Mouse (Mus musculus) neutrophil, adult 5-6 weeks (primary cell): ENCODE measurements at regions not wholly inside any gene's neighbourhood (a gene's known extent, or its start where the extent isn't known, plus 50 kb on each side); places are given as distances from the start of the nearest gene placed in this dataset.

Source experiments
- ATAC-seq: fragments of 151-379, 151-347 bp; 2 replicates; pipeline ENCODE4 v1.8.0; 2017; ENCODE audit warnings: mild to moderate bottlenecking, moderate TSS enrichment; ENCODE audit not compliant: insufficient number of reproducible peaks, poor library complexity, low FRiP score, severe bottlenecking; ENCODE audit errors: extremely low read depth

DNA sequence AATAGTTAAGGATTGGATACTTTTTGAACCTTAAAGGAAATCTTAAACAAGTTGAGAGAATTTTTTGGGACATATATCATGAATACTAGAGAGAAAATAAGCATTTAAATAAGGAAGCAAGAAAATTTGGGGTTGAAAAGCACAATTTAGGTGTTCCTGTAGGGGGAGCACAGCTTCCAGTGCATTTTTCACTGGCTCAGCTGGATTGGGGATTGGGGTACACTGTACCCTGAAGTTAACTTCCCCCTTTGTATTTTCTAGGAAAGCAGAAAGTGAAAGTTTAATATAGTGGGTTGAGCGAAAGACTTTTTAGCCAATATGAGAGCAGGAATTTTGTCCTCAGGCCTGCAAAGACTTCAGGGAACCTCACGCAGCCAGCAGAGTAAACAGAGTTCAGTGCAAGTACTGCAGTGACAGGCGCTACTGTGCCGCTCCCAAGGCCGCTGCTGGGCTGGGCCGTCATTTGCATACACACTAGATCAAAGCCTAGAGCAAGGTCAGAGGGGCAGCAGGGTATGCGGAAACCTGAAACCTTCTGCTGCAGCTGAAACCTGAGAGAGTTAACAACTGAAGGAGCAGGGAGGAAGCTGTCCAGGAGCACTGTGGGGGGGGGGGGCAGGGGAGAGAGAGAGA is 1111.4 kb downstream of the H2al1n start:
- ATAC-seq: no peak

DNA sequence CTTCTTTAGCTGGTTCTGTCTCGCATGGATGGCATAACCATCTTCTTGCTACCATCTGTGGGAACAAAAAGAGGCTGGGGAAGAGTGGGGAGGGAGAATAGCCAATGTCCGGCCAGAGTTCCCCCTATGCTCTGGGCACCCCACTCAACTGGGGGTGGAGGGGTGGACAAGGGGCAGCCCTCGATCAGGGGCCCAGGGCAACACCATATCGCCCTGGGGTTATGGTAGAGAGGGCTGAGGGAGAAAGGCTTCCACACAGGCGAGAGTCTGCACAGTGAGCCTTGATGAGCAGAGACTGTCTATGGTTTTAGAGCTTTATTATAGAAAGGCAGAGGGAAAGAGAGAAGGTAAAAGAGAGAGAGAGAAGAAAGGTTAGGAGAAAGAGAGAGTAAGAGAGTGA is 1112.0 kb downstream of the H2al1n start:
- no peak for ATAC-seq

DNA sequence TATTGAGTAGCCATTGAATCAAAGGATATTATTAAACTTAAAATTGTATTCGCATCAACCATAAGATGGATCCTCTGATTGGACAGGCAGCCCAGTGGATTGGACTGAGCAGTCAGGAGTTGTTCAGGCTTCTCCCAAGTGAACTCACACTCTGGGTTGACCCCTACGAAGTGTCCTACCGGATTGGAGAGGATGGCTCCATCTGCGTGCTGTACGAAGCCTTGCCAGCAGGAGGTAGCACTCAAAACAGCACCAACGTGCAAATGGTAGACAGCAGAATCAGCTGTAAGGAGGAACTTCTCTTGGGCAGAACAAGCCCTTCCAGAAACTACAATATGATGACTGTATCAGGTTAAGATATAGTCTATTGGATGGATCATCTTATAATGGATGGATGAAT is 1154.2 kb downstream of the H2al1n start:
- ATAC-seq: peak; percentile 98
